ENCODE assay signal across 9 mouse cellular contexts in genomic region chr7:28941542-28941941, GRCm38 (mm10). TPM values are rescaled to one million over a fixed set of nuclear protein-coding genes. Genes with fewer than 3 reads are reported as not detected.
DNase-seq lines count a peak whose midpoint lies in the region; ATAC-seq and TF ChIP-seq lines count a peak whose summit lies in the region.
"Had no signal": no experiment of that assay in that cellular context is flagged by ENCODE, and none has a peak within 500 bp of the region (broad histone marks: within the 10 kb centered on the region; RNA-seq: fewer than 3 reads in every experiment).

No protein-coding gene starts in this region.

- H3K9me3 ChIP-seq in midbrain, embryonic 11.5 days (ENCODE audit: control insufficient read depth, low read length), result no peaks in the 10 kb centered on the region
- H3K9me3 ChIP-seq in midbrain, embryonic 14.5 days (ENCODE audit: control insufficient read depth, low read length), result no peaks in the 10 kb centered on the region
- no peaks in the 10 kb centered on the region for H3K9me3 ChIP-seq in stomach, embryonic 15.5 days

- H3K9ac ChIP-seq in midbrain, embryonic 11.5 days (ENCODE audit: low read length), result no peak overlapping the region
- H3K9ac ChIP-seq in midbrain, embryonic 14.5 days (replicated peaks; ENCODE audit: low read length), result no peak overlapping the region
- H3K9ac ChIP-seq in stomach, embryonic 15.5 days, result no peak overlapping the region

- H3K27ac ChIP-seq in gastrocnemius, adult 2 months, result peak overlapping the region; percentile 92
- peak overlapping the region; percentile 35; the same call in 1 of the 2 replicates for H3K27ac ChIP-seq in midbrain, embryonic 11.5 days (ENCODE audit: low read depth, low read length)
- no peak overlapping the region for H3K27ac ChIP-seq in midbrain, embryonic 14.5 days (replicated peaks; ENCODE audit: low read depth, low read length)
- H3K27ac ChIP-seq in stomach, embryonic 15.5 days, result peak overlapping the region; percentile 58

- H3K4me1 ChIP-seq in midbrain, embryonic 11.5 days (ENCODE audit: control insufficient read depth, insufficient read depth, low read length), result peaks cover 17% of the 10 kb centered on the region; the same call in 1 of the 2 replicates
- no peaks in the 10 kb centered on the region for H3K4me1 ChIP-seq in midbrain, embryonic 14.5 days (ENCODE audit: control insufficient read depth, insufficient read depth, low read length)
- peaks cover 69% of the 10 kb centered on the region for H3K4me1 ChIP-seq in stomach, embryonic 15.5 days

- no peaks in the 10 kb centered on the region for H3K27me3 ChIP-seq in midbrain, embryonic 11.5 days (ENCODE audit: control insufficient read depth, insufficient read depth, low read length)
- H3K27me3 ChIP-seq in midbrain, embryonic 14.5 days (ENCODE audit: control insufficient read depth, insufficient read depth, low read length), result no peaks in the 10 kb centered on the region
- no peaks in the 10 kb centered on the region for H3K27me3 ChIP-seq in stomach, embryonic 15.5 days (replicated peaks)

- no peak overlapping the region for H3K4me2 ChIP-seq in midbrain, embryonic 11.5 days
- no peak overlapping the region for H3K4me2 ChIP-seq in midbrain, embryonic 14.5 days (ENCODE audit: low read length)
- no peak overlapping the region for H3K4me2 ChIP-seq in stomach, embryonic 15.5 days

- intact Hi-C loops in gastrocnemius, adult 2 months (cut with DNase I), result no loop called here

- DNase-seq in gastrocnemius, adult 2 months, result no peak
- no peak for DNase-seq in gastrocnemius, postnatal 10 days
- DNase-seq in midbrain, embryonic 11.5 days (ENCODE audit: low spot score, missing footprints), result no peak
- no peak for DNase-seq in midbrain, embryonic 14.5 days
- DNase-seq in kidney, postnatal 25 days, result peak; percentile 52 to 83
- no peak for DNase-seq in layer of hippocampus, adult 8-10 months (ENCODE audit: low spot score in 2 of 2)
- DNase-seq in adrenal gland, adult 8-10 months, result no peak
- DNase-seq: adrenal gland, postnatal 25 days had no signal

- WGBS in midbrain, embryonic 11.5 days, result 90% methylated on average over 4 of the region's 4 CpGs
- 83% methylated on average over 4 of the region's 4 CpGs for WGBS in midbrain, embryonic 14.5 days
- 58% methylated on average over 4 of the region's 4 CpGs for WGBS in stomach, embryonic 15.5 days

- no peak for TF ChIP-seq CTCF in gastrocnemius, adult 2 months (IDR thresholded peaks at IDR 0.05)

- no peak overlapping the region for H3K4me3 ChIP-seq in gastrocnemius, adult 2 months
- no peak overlapping the region for H3K4me3 ChIP-seq in midbrain, embryonic 11.5 days (ENCODE audit: low read depth, low read length)
- H3K4me3 ChIP-seq in midbrain, embryonic 14.5 days (replicated peaks; ENCODE audit: low read depth, low read length), result no peak overlapping the region
- no peak overlapping the region for H3K4me3 ChIP-seq in stomach, embryonic 15.5 days (replicated peaks)

- H3K36me3 ChIP-seq in midbrain, embryonic 11.5 days (ENCODE audit: control insufficient read depth, insufficient read depth, low read length), result no peaks in the 10 kb centered on the region
- no peaks in the 10 kb centered on the region for H3K36me3 ChIP-seq in midbrain, embryonic 14.5 days (ENCODE audit: control insufficient read depth, insufficient read depth, low read length)
- no peaks in the 10 kb centered on the region for H3K36me3 ChIP-seq in stomach, embryonic 15.5 days

- ATAC-seq in midbrain, embryonic 11.5 days (ENCODE audit: low FRiP score), result no peak
- ATAC-seq in midbrain, embryonic 14.5 days (ENCODE audit: low FRiP score, low TSS enrichment), result no peak
- ATAC-seq in stomach, embryonic 15.5 days (ENCODE audit: insufficient read depth, low FRiP score, low read depth), result no peak

RNA-seq across cellular contexts. Expression of gene Actn4, which starts 20.6 kb away (rescaled TPM):
- total RNA-seq in gastrocnemius, adult 2 months (2021), result 10 to 100 TPM; 27.1 to 40.2 TPM
- total RNA-seq in gastrocnemius, postnatal 10 days (2021), result 100 to 1,000 TPM in 1 of 2 experiments, 10 to 100 TPM in 1; 90.2 to 120 TPM
- 141 and 144 TPM in 2 replicates for polyA plus RNA-seq in midbrain, embryonic 11.5 days (2014; fragmentation: Nextera tagmentation; extraction: Ambion mirVana)
- 102 and 118 TPM in 2 replicates for polyA plus RNA-seq in midbrain, embryonic 14.5 days (2014; fragmentation: Nextera tagmentation; extraction: Ambion mirVana)
- 319 and 341 TPM in 2 replicates for polyA plus RNA-seq in stomach, embryonic 15.5 days (2015; fragmentation: Nextera tagmentation; extraction: Ambion mirVana)
- 100 to 1,000 TPM; 136 to 138 (median 137) TPM for total RNA-seq in layer of hippocampus, adult 8-10 months (2022)
- total RNA-seq in adrenal gland, adult 8-10 months (2022), result 100 to 1,000 TPM; 184 to 285 (median 233) TPM

RNA-seq across cellular contexts. Expression of gene Eif3k, which starts 40.1 kb away (rescaled TPM):
- total RNA-seq in gastrocnemius, adult 2 months (2021), result 100 to 1,000 TPM; 122 to 141 TPM
- total RNA-seq in gastrocnemius, postnatal 10 days (2021), result 100 to 1,000 TPM; 169 to 174 TPM
- 392 and 400 TPM in 2 replicates for polyA plus RNA-seq in midbrain, embryonic 11.5 days (2014; fragmentation: Nextera tagmentation; extraction: Ambion mirVana)
- 320 and 343 TPM in 2 replicates for polyA plus RNA-seq in midbrain, embryonic 14.5 days (2014; fragmentation: Nextera tagmentation; extraction: Ambion mirVana)
- 370 and 373 TPM in 2 replicates for polyA plus RNA-seq in stomach, embryonic 15.5 days (2015; fragmentation: Nextera tagmentation; extraction: Ambion mirVana)
- total RNA-seq in layer of hippocampus, adult 8-10 months (2022), result 100 to 1,000 TPM; 182 to 214 (median 197) TPM
- total RNA-seq in adrenal gland, adult 8-10 months (2022), result 100 to 1,000 TPM; 232 to 255 (median 240) TPM

RNA-seq across cellular contexts. Expression of gene Map4k1, which starts 40.3 kb away (rescaled TPM):
- total RNA-seq in gastrocnemius, adult 2 months (2021), result under 1 TPM; 0.25 to 0.33 TPM
- total RNA-seq in gastrocnemius, postnatal 10 days (2021), result under 1 TPM; 0.66 to 0.93 TPM
- 4.1 and 5.5 TPM in 2 replicates for polyA plus RNA-seq in midbrain, embryonic 11.5 days (2014; fragmentation: Nextera tagmentation; extraction: Ambion mirVana)
- polyA plus RNA-seq in midbrain, embryonic 14.5 days (2014; fragmentation: Nextera tagmentation; extraction: Ambion mirVana), result 5.5 and 10.2 TPM in 2 replicates
- 7.8 and 9.3 TPM in 2 replicates for polyA plus RNA-seq in stomach, embryonic 15.5 days (2015; fragmentation: Nextera tagmentation; extraction: Ambion mirVana)
- 1 to 10 TPM; 1.3 to 3.5 (median 1.7) TPM for total RNA-seq in layer of hippocampus, adult 8-10 months (2022)
- 1 to 10 TPM; 1.4 to 3.9 (median 1.8) TPM for total RNA-seq in adrenal gland, adult 8-10 months (2022)

Comparison
In these comparisons a context has a peak if more than half of its experiments do, and no peak if none do; other contexts are left out.
1. DNase-seq: peak in kidney, postnatal 25 days (2 of 2); none in gastrocnemius, adult 2 months (single experiment), gastrocnemius, postnatal 10 days (single experiment), midbrain, embryonic 11.5 days (single experiment), midbrain, embryonic 14.5 days (single experiment), layer of hippocampus, adult 8-10 months (0 of 2) and adrenal gland, adult 8-10 months (single experiment).